Mouse (Mus musculus) MEL (cell line): ENCODE results near the gene Klk9. TPM values are rescaled to one million over a fixed set of nuclear protein-coding genes. Genes with fewer than 3 reads are reported as not detected.

ENCODE experiments used
- DNase-seq: peaks from one replicate; pipeline ENCODE4 v3.0.0; 2011; ENCODE audit warnings: low read depth, low spot score
- H3K27ac ChIP-seq: 2 replicates; pipeline ENCODE4 v1.5.1; 2012; ENCODE audit warnings: low read depth, mild to moderate bottlenecking, control low read depth, low read length, moderate library complexity; ENCODE audit not compliant: control insufficient read depth
- H3K27me3 ChIP-seq, 2 experiments: fragments of 150-350 bp in 1 of 2; sonication (generic) in 1 of 2; 2 replicates each; pipeline ENCODE4 v1.6.1; 2012; ENCODE audit warnings: low read length in 2 of 2, mild to moderate bottlenecking in 2 of 2, improper control_type of control experiment in 1 of 2, moderate library complexity in 1 of 2; ENCODE audit not compliant: insufficient read depth in 2 of 2, control insufficient read depth in 1 of 2
- H3K36me3 ChIP-seq, 2 experiments: 2 replicates each; pipeline ENCODE4 v1.6.1; 2012 to 2014; ENCODE audit warnings: low read length in 2 of 2, improper control_type of control experiment in 1 of 2, inconsistent platforms in 1 of 2, mild to moderate bottlenecking in 1 of 2; ENCODE audit not compliant: insufficient read depth in 2 of 2, control insufficient read depth in 1 of 2
- H3K4me1 ChIP-seq, 2 experiments: fragments of 150-350 bp in 1 of 2; sonication (generic) in 1 of 2; 2 replicates each; pipeline ENCODE4 v1.6.1; 2012; ENCODE audit warnings: low read length in 2 of 2, improper control_type of control experiment in 1 of 2, mild to moderate bottlenecking in 1 of 2; ENCODE audit not compliant: insufficient read depth in 2 of 2, control insufficient read depth in 1 of 2
- H3K4me3 ChIP-seq, 2 experiments: fragments of 150-350 bp in 1 of 2; sonication (generic) in 1 of 2; 2 replicates each; pipeline ENCODE4 v1.5.1; 2012; ENCODE audit warnings: low read depth in 2 of 2, low read length in 2 of 2, mild to moderate bottlenecking in 2 of 2, moderate library complexity in 2 of 2, control low read depth in 1 of 2, improper control_type of control experiment in 1 of 2; ENCODE audit not compliant: control insufficient read depth in 1 of 2, insufficient read depth in 1 of 2
- H3K79me2 ChIP-seq: 2 replicates; pipeline ENCODE4 v1.6.1; 2012; ENCODE audit warnings: mild to moderate bottlenecking, low read length, moderate library complexity; ENCODE audit not compliant: control insufficient read depth, poor library complexity, insufficient read depth
- H3K9ac ChIP-seq: 2 replicates; pipeline ENCODE4 v1.6.1; 2012; ENCODE audit warnings: low read depth, mild to moderate bottlenecking, control low read depth, low read length, moderate library complexity; ENCODE audit not compliant: control insufficient read depth, poor library complexity, severe bottlenecking
- H3K9me3 ChIP-seq: fragments of 150-350 bp; sonication (generic); replicated peaks from 2 replicates; pipeline ENCODE4 v1.6.1; 2012; ENCODE audit warnings: mild to moderate bottlenecking, low read length, improper control_type of control experiment, moderate library complexity; ENCODE audit not compliant: insufficient read depth
- GATA1 ChIP-seq: IDR thresholded peaks from 2 replicates; pipeline ENCODE4 v1.6.1; 2011; ENCODE audit warnings: low read depth, low read length, improper control_type of control experiment
- MYB ChIP-seq: IDR thresholded peaks from 2 replicates; pipeline ENCODE4 v1.6.1; 2011; ENCODE audit warnings: mild to moderate bottlenecking, low read depth, low read length, improper control_type of control experiment
- POLR2A ChIP-seq, 2 experiments: IDR thresholded peaks; 2 replicates each; pipeline ENCODE4 v1.6.1; 2011 to 2012; ENCODE audit warnings: low read length in 2 of 2, mild to moderate bottlenecking in 2 of 2, control low read depth in 1 of 2, improper control_type of control experiment in 1 of 2, low read depth in 1 of 2, moderate library complexity in 1 of 2; ENCODE audit not compliant: control insufficient read depth in 1 of 2, insufficient read depth in 1 of 2, poor library complexity in 1 of 2
- RAD21 ChIP-seq: IDR thresholded peaks from 2 replicates; pipeline ENCODE4 v1.6.1; 2011; ENCODE audit warnings: mild to moderate bottlenecking, low read depth, low read length, improper control_type of control experiment
- polyA plus RNA-seq, 2 experiments: library from polyadenylated mRNA; stranded (reverse) in 1 of 2; unstranded in 1 of 2; fragments of >175 nt in 1 of 2; fragments of >200 nt in 1 of 2; gene quantifications; 2 replicates each; pipeline versions ENCODE4 v1.2.1 to v1.2.4; 2012; ENCODE audit warnings: low replicate concordance in 2 of 2, low read depth in 1 of 2; ENCODE audit not compliant: insufficient read length in 2 of 2, insufficient read depth in 1 of 2, missing spikeins in 1 of 2
- total RNA-seq: library from RNA; depleted of rRNA; stranded (reverse); fragments of 300-350 nt; gene quantifications from 2 replicates; pipeline ENCODE4 v1.2.3, GENCODE M21; 2012; rRNA removed

Klk9 gene
- total and polyA plus RNA-seq, 3 experiments = not detected

DNA sequence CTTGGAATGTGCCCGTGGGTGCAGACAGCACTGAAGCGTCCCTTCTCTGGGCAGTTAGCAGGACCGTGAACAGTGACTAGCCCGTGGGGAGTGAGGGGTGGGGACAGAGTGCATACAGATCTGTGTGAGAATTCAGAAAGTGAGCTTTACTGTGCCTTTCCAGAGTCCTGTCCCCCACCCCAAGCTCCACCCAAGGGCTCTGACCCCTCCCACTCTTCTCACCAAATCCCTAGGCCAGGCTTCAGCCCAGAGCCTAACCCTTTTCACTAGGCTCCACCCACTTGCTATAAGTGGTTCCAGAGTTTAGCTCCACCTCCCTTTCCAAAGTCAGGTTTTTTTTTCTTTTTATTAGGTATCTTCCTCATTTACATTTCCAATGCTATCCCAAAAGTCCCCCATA lies 52.1 kb downstream of the Klk9 start:
- TF ChIP-seq RAD21 = no peak
- no peak for TF ChIP-seq POLR2A (IDR thresholded peaks at IDR 0.05; ENCODE audit: control insufficient read depth in 1 of 2, insufficient read depth in 1 of 2, low read depth in 1 of 2, low read length in 2 of 2, poor library complexity in 1 of 2)
- TF ChIP-seq MYB = no peak
- TF ChIP-seq GATA1 = no peak
- Histone ChIP-seq H3K4me1 (no peaks in the 10 kb centered on the region), H3K27me3 (no peaks in the 10 kb centered on the region), H3K79me2 (no peaks in the 10 kb centered on the region), H3K9ac (no peak overlapping the region), H3K4me3 (no peak overlapping the region), H3K27ac (no peak overlapping the region), H3K9me3 (no peaks in the 10 kb centered on the region), H3K36me3 (no peaks in the 10 kb centered on the region)
- no peak for DNase-seq

Other genes with a start within 250 kb of the Klk9 start
- gene Cd33, start 247.5 kb upstream of the Klk9 start, total RNA-seq = not detected in 2 replicates
- gene Cd33, start 247.5 kb upstream of the Klk9 start, polyA plus RNA-seq = not detected
- not detected in 2 replicates for gene Zfp658, start 229.6 kb upstream of the Klk9 start, total RNA-seq
- not detected for gene Zfp658, start 229.6 kb upstream of the Klk9 start, polyA plus RNA-seq
- 3.6 and 5.5 TPM in 2 replicates for gene Zfp719, start 212.3 kb upstream of the Klk9 start, total RNA-seq
- 1 to 10 TPM in 1 of 2 experiments, not detected in 1; 1.9 TPM for gene Zfp719, start 212.3 kb upstream of the Klk9 start, polyA plus RNA-seq
- 0.10 TPM in 1 of 2 replicates, not detected in the other for gene Zfp819, start 184.7 kb upstream of the Klk9 start, total RNA-seq
- under 1 TPM in 1 of 2 experiments, not detected in 1; 0.06 TPM for gene Zfp819, start 184.7 kb upstream of the Klk9 start, polyA plus RNA-seq
- gene Ceacam18, start 157.2 kb upstream of the Klk9 start, total RNA-seq = 0.08 and 0.13 TPM in 2 replicates
- gene Ceacam18, start 157.2 kb upstream of the Klk9 start, polyA plus RNA-seq = under 1 TPM in 1 of 2 experiments, not detected in 1; 0.04 TPM
- not detected in 2 replicates for gene Siglece, start 131.7 kb upstream of the Klk9 start, total RNA-seq
- under 1 TPM in 1 of 2 experiments, not detected in 1; 0.07 TPM for gene Siglece, start 131.7 kb upstream of the Klk9 start, polyA plus RNA-seq
- 12.4 and 17.2 TPM in 2 replicates for gene Ctu1, start 119.9 kb upstream of the Klk9 start, total RNA-seq
- gene Ctu1, start 119.9 kb upstream of the Klk9 start, polyA plus RNA-seq = 10 to 100 TPM in 1 of 2 experiments, not detected in 1; 15.6 TPM
- not detected in 2 replicates for gene Klk14, start 101.5 kb upstream of the Klk9 start, total RNA-seq
- under 1 TPM in 1 of 2 experiments, not detected in 1; 0.13 TPM for gene Klk14, start 101.5 kb upstream of the Klk9 start, polyA plus RNA-seq
- gene Klk13, start 79.3 kb upstream of the Klk9 start, total RNA-seq = not detected in 2 replicates
- not detected for gene Klk13, start 79.3 kb upstream of the Klk9 start, polyA plus RNA-seq
- gene Klk12, start 23.0 kb upstream of the Klk9 start, total RNA-seq = not detected in 2 replicates
- gene Klk12, start 23.0 kb upstream of the Klk9 start, polyA plus RNA-seq = not detected
- gene Klk11, start 17.3 kb upstream of the Klk9 start, total RNA-seq = not detected in 2 replicates
- not detected for gene Klk11, start 17.3 kb upstream of the Klk9 start, polyA plus RNA-seq
- gene Klk10, start 10.9 kb upstream of the Klk9 start, total RNA-seq = not detected in 2 replicates
- not detected for gene Klk10, start 10.9 kb upstream of the Klk9 start, polyA plus RNA-seq
- not detected in 2 replicates for gene Klk8, start 5.7 kb downstream of the Klk9 start, total RNA-seq
- not detected for gene Klk8, start 5.7 kb downstream of the Klk9 start, polyA plus RNA-seq
- gene Klk7, start 19.4 kb downstream of the Klk9 start, total RNA-seq = not detected in 2 replicates
- gene Klk7, start 19.4 kb downstream of the Klk9 start, polyA plus RNA-seq = not detected
- gene Klk6, start 32.6 kb downstream of the Klk9 start, total RNA-seq = not detected in 2 replicates
- gene Klk6, start 32.6 kb downstream of the Klk9 start, polyA plus RNA-seq = not detected
- gene Klk5, start 50.1 kb downstream of the Klk9 start, total RNA-seq = not detected in 2 replicates
- not detected for gene Klk5, start 50.1 kb downstream of the Klk9 start, polyA plus RNA-seq
- not detected in 2 replicates for gene Klk4, start 89.3 kb downstream of the Klk9 start, total RNA-seq
- not detected for gene Klk4, start 89.3 kb downstream of the Klk9 start, polyA plus RNA-seq
- not detected in 2 replicates for gene Klk15, start 141.8 kb downstream of the Klk9 start, total RNA-seq
- not detected for gene Klk15, start 141.8 kb downstream of the Klk9 start, polyA plus RNA-seq
- gene Klk1b8, start 158.8 kb downstream of the Klk9 start, total RNA-seq = not detected in 2 replicates
- not detected for gene Klk1b8, start 158.8 kb downstream of the Klk9 start, polyA plus RNA-seq
- not detected in 2 replicates for gene Klk1b1, start 174.9 kb downstream of the Klk9 start, total RNA-seq
- not detected for gene Klk1b1, start 174.9 kb downstream of the Klk9 start, polyA plus RNA-seq
- not detected in 2 replicates for gene Klk1b9, start 184.2 kb downstream of the Klk9 start, total RNA-seq
- not detected for gene Klk1b9, start 184.2 kb downstream of the Klk9 start, polyA plus RNA-seq
- gene Klk1b11, start 204.0 kb downstream of the Klk9 start, total RNA-seq = not detected in 2 replicates
- gene Klk1b11, start 204.0 kb downstream of the Klk9 start, polyA plus RNA-seq = not detected
- not detected in 2 replicates for gene Klk1b26, start 220.3 kb downstream of the Klk9 start, total RNA-seq
- not detected for gene Klk1b26, start 220.3 kb downstream of the Klk9 start, polyA plus RNA-seq